18 mouse cellular contexts compared by ENCODE assay signal in the genomic region with DNA sequence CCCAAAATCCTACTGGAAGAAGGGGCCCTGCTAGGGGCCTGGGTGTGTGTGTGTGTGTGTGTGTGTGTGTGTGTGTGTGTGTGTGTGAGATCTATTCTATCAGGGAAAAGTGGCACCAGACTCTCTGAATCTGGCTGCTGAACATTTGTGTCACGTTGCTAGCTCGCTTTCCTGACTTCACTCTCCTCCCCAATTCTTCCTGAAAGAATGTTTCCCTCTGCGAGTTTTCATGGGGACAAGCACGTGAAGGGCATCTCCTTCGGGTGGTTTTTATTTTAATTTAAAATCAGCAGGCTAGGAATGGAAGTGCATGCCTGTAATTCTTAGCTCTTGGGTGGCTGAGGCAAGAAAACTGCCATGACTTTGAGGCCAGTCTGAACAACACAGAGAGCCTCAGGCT.
"Had no signal": no experiment of that assay in that cellular context is flagged by ENCODE, and none has a peak within 500 bp of the region (broad histone marks: within the 10 kb centered on the region; RNA-seq: fewer than 3 reads in every experiment).

No protein-coding gene starts in this region.

- H3K9ac ChIP-seq: heart, embryonic 13.5 days; heart, embryonic 15.5 days; hindbrain, embryonic 13.5 days; hindbrain, embryonic 15.5 days; limb, embryonic 13.5 days; limb, embryonic 15.5 days; liver, embryonic 12.5 days; liver, embryonic 14.5 days had no signal

- H3K36me3 ChIP-seq: heart, embryonic 10.5 days; heart, embryonic 13.5 days; heart, embryonic 15.5 days; hindbrain, embryonic 13.5 days; hindbrain, embryonic 15.5 days; liver, embryonic 12.5 days had no signal

- H3K4me1 ChIP-seq: heart, embryonic 15.5 days; liver, embryonic 12.5 days had no signal

- H3K4me2 ChIP-seq: heart, embryonic 13.5 days; heart, embryonic 15.5 days; hindbrain, embryonic 13.5 days; hindbrain, embryonic 15.5 days; limb, embryonic 13.5 days; limb, embryonic 15.5 days; liver, embryonic 12.5 days had no signal

- H3K9me3 ChIP-seq: heart, embryonic 10.5 days; heart, embryonic 13.5 days; heart, embryonic 15.5 days; hindbrain, embryonic 13.5 days; hindbrain, embryonic 15.5 days; limb, embryonic 13.5 days; limb, embryonic 15.5 days; liver, embryonic 12.5 days had no signal

- DNase-seq: heart, adult 18-20 months; heart, postnatal 14 days; heart, postnatal 36 days; layer of hippocampus, adult 9-11 months; layer of hippocampus, postnatal 36 days; left cerebral cortex, postnatal 4 days had no signal

- H3K27ac ChIP-seq: heart, embryonic 10.5 days; heart, embryonic 13.5 days; heart, embryonic 15.5 days; hindbrain, embryonic 13.5 days; hindbrain, embryonic 15.5 days; hindbrain, postnatal 0 days; kidney, postnatal 0 days; limb, embryonic 13.5 days; limb, embryonic 15.5 days; liver, embryonic 12.5 days; liver, embryonic 14.5 days had no signal

- H3K27me3 ChIP-seq: heart, embryonic 13.5 days; heart, embryonic 15.5 days; hindbrain, embryonic 13.5 days; hindbrain, embryonic 15.5 days; limb, embryonic 13.5 days; limb, embryonic 15.5 days; liver, embryonic 12.5 days had no signal

- H3K4me3 ChIP-seq: heart, embryonic 10.5 days; heart, embryonic 13.5 days; heart, embryonic 15.5 days; hindbrain, embryonic 13.5 days; hindbrain, embryonic 15.5 days; limb, embryonic 13.5 days; limb, embryonic 15.5 days; liver, embryonic 12.5 days had no signal

- ATAC-seq: forebrain, embryonic 16.5 days; hindbrain, postnatal 0 days; liver, embryonic 12.5 days had no signal
